Mouse (Mus musculus): ENCODE results near the gene Gm17387.

Gene Gm17387

GRCm38 (mm10) chr7:141047581-141048225 lies 18.8 kb downstream of the Gm17387 start:
- DNase-seq (ENCODE audit: extremely low spot score, low read depth, low spot score) = no peak

GRCm38 (mm10) chr7:141048226-141049218 lies 19.6 kb downstream of the Gm17387 start:
- peak; percentile 90 for DNase-seq (ENCODE audit: extremely low spot score, low read depth, low spot score)

- no peak for DNase-seq (ENCODE audit: extremely low spot score, low read depth, low spot score)
Observed at GRCm38 (mm10) chr7:141049326-141049725, 20.4 kb downstream of the Gm17387 start.

- DNase-seq (ENCODE audit: extremely low spot score, low read depth, low spot score) = no peak
Observed at GRCm38 (mm10) chr7:141051060-141051685, 22.2 kb downstream of the Gm17387 start.

GRCm38 (mm10) chr7:141052016-141052415 lies 23.1 kb downstream of the Gm17387 start:
- no peak for DNase-seq (ENCODE audit: extremely low spot score, low read depth, low spot score)

- DNase-seq (ENCODE audit: extremely low spot score, low read depth, low spot score) = no peak
Observed at GRCm38 (mm10) chr7:141052421-141052820, 23.5 kb downstream of the Gm17387 start.

- DNase-seq (ENCODE audit: extremely low spot score, low read depth, low spot score) = no peak
Observed at GRCm38 (mm10) chr7:141055785-141056184, 26.9 kb downstream of the Gm17387 start.

GRCm38 (mm10) chr7:141056976-141057375 lies 28.0 kb downstream of the Gm17387 start:
- DNase-seq (ENCODE audit: extremely low spot score, low read depth, low spot score) = no peak

GRCm38 (mm10) chr7:141057541-141057940 lies 28.6 kb downstream of the Gm17387 start:
- DNase-seq (ENCODE audit: extremely low spot score, low read depth, low spot score) = no peak

GRCm38 (mm10) chr7:141058601-141059341 lies 29.8 kb downstream of the Gm17387 start:
- no peak for DNase-seq (ENCODE audit: extremely low spot score, low read depth, low spot score)

- no peak for DNase-seq (ENCODE audit: extremely low spot score, low read depth, low spot score)
Observed at GRCm38 (mm10) chr7:141059929-141060328, 31.0 kb downstream of the Gm17387 start.

GRCm38 (mm10) chr7:141060426-141061242 lies 31.7 kb downstream of the Gm17387 start, which contains the start of gene B4galnt4:
Gene B4galnt4, plus strand, starts transcription at chr7:141061104.
- no peak for DNase-seq (ENCODE audit: extremely low spot score, low read depth, low spot score)

- no peak for DNase-seq (ENCODE audit: extremely low spot score, low read depth, low spot score)
Observed at GRCm38 (mm10) chr7:141061269-141061692, 32.4 kb downstream of the Gm17387 start.

- DNase-seq (ENCODE audit: extremely low spot score, low read depth, low spot score) = no peak
Observed at GRCm38 (mm10) chr7:141062525-141062924, 33.6 kb downstream of the Gm17387 start.

GRCm38 (mm10) chr7:141063353-141063752 lies 34.4 kb downstream of the Gm17387 start:
- DNase-seq (ENCODE audit: extremely low spot score, low read depth, low spot score) = no peak

- no peak for DNase-seq (ENCODE audit: extremely low spot score, low read depth, low spot score)
Observed at GRCm38 (mm10) chr7:141064175-141064574, 35.2 kb downstream of the Gm17387 start.

- DNase-seq (ENCODE audit: extremely low spot score, low read depth, low spot score) = no peak
Observed at GRCm38 (mm10) chr7:141064576-141064975, 35.6 kb downstream of the Gm17387 start.

GRCm38 (mm10) chr7:141068351-141068750 lies 39.4 kb downstream of the Gm17387 start:
- DNase-seq (ENCODE audit: extremely low spot score, low read depth, low spot score) = no peak

- peak; percentile 83 for DNase-seq (ENCODE audit: extremely low spot score, low read depth, low spot score)
Observed at GRCm38 (mm10) chr7:141070058-141070862, 41.3 kb downstream of the Gm17387 start.
